ENCODE assay signal across 8 mouse cellular contexts in genomic region chr4:120952163-120952562, GRCm38 (mm10). TPM values are rescaled to one million over a fixed set of nuclear protein-coding genes. Genes with fewer than 3 reads are reported as not detected.
DNase-seq lines count a peak whose midpoint lies in the region; ATAC-seq and TF ChIP-seq lines count a peak whose summit lies in the region.

No protein-coding gene starts in this region.

- peaks cover under 1% of the 10 kb centered on the region; the same call in 1 of the 2 replicates for H3K36me3 ChIP-seq in spleen, adult 2 months (ENCODE audit: control insufficient read depth, insufficient read depth, low read length)
- peaks cover 4% of the 10 kb centered on the region; the same call in 1 of the 2 replicates for H3K36me3 ChIP-seq in embryonic facial prominence, embryonic 12.5 days
- peaks cover under 1% of the 10 kb centered on the region; the same call in 1 of the 2 replicates for H3K36me3 ChIP-seq in hindbrain, embryonic 14.5 days (replicated peaks; ENCODE audit: control insufficient read depth, insufficient read depth)

- TF ChIP-seq POLR2A in spleen, adult 2 months (IDR thresholded peaks at IDR 0.05; ENCODE audit: low read depth, low read length), result no peak

- H3K4me2 ChIP-seq in embryonic facial prominence, embryonic 12.5 days (replicated peaks), result peak overlapping the region; percentile 68
- H3K4me2 ChIP-seq in hindbrain, embryonic 14.5 days (replicated peaks), result peak overlapping the region; percentile 84

- intact Hi-C loops in left cerebral cortex, postnatal 14 days (cut with DNase I), result no loop called here

- no peak for ATAC-seq in embryonic facial prominence, embryonic 12.5 days (ENCODE audit: insufficient number of reproducible peaks, insufficient read depth, low FRiP score, low TSS enrichment)
- no peak for ATAC-seq in hindbrain, embryonic 14.5 days (ENCODE audit: low FRiP score)
- ATAC-seq in megakaryocyte, adult 5-6 weeks (ENCODE audit: poor library complexity, severe bottlenecking), result peak; percentile 39

- H3K9me3 ChIP-seq in embryonic facial prominence, embryonic 12.5 days, result no peaks in the 10 kb centered on the region
- no peaks in the 10 kb centered on the region for H3K9me3 ChIP-seq in hindbrain, embryonic 14.5 days (ENCODE audit: control insufficient read depth, low read length)

- peaks cover 13% of the 10 kb centered on the region for H3K4me1 ChIP-seq in spleen, adult 2 months (ENCODE audit: control insufficient read depth, insufficient read depth, insufficient read length)
- H3K4me1 ChIP-seq in embryonic facial prominence, embryonic 12.5 days, result 0 out of 2 replicates have a peak, but pooled peaks cover 8% of the 10 kb centered on the region
- H3K4me1 ChIP-seq in hindbrain, embryonic 14.5 days (replicated peaks; ENCODE audit: control insufficient read depth, insufficient read depth, low read length), result peaks cover 12% of the 10 kb centered on the region; the same call in 1 of the 2 replicates

- TF ChIP-seq CTCF in spleen, adult 2 months (IDR thresholded peaks at IDR 0.05; ENCODE audit: extremely low read depth, insufficient read depth, insufficient read length, insufficient replicate concordance), result no peak

- peak overlapping the region; percentile 98 for H3K27ac ChIP-seq in spleen, adult 2 months (ENCODE audit: insufficient read depth, low read length)
- H3K27ac ChIP-seq in embryonic facial prominence, embryonic 12.5 days, result peak overlapping the region; percentile 87; the same call in 1 of the 2 replicates
- H3K27ac ChIP-seq in hindbrain, embryonic 14.5 days, result peak overlapping the region; percentile 73

- H3K4me3 ChIP-seq in spleen, adult 2 months (ENCODE audit: extremely low read depth, insufficient read depth, insufficient read length), result peak overlapping the region; percentile 79; the same call in 1 of the 2 replicates
- peak overlapping the region; percentile 87 for H3K4me3 ChIP-seq in embryonic facial prominence, embryonic 12.5 days
- peak overlapping the region; percentile 74 for H3K4me3 ChIP-seq in hindbrain, embryonic 14.5 days (replicated peaks; ENCODE audit: low read length)

- H3K27me3 ChIP-seq in spleen, adult 2 months (ENCODE audit: control insufficient read depth, insufficient read depth, low read length), result no peaks in the 10 kb centered on the region
- H3K27me3 ChIP-seq in embryonic facial prominence, embryonic 12.5 days, result no peaks in the 10 kb centered on the region
- no peaks in the 10 kb centered on the region for H3K27me3 ChIP-seq in hindbrain, embryonic 14.5 days (ENCODE audit: control insufficient read depth, insufficient read depth, low read length)

- no peak overlapping the region for H3K9ac ChIP-seq in embryonic facial prominence, embryonic 12.5 days
- peak overlapping the region; percentile 69 for H3K9ac ChIP-seq in hindbrain, embryonic 14.5 days

- DNase-seq in spleen, adult 2 months (ENCODE audit: low read depth in 1 of 2, low spot score in 2 of 2), result no peak
- DNase-seq in spleen, adult 12 weeks (ENCODE audit: low spot score), result no peak
- peak; percentile 24 for DNase-seq in hindbrain, embryonic 14.5 days (ENCODE audit: low spot score)
- no peak for DNase-seq in ovary, postnatal 10 days (ENCODE audit: low spot score)
- DNase-seq in left cerebral cortex, postnatal 14 days (ENCODE audit: low spot score in 2 of 2), result no peak
- DNase-seq in right cerebral cortex, postnatal 10 days (ENCODE audit: low spot score in 2 of 2), result no peak

- 12% methylated on average over 6 of the region's 6 CpGs for WGBS in spleen, adult 2 months
- WGBS in embryonic facial prominence, embryonic 12.5 days, result 44% methylated on average over 6 of the region's 6 CpGs
- 42% methylated on average over 6 of the region's 6 CpGs for WGBS in hindbrain, embryonic 14.5 days

RNA-seq across cellular contexts. Expression of gene Zfp69, which starts 0.7 kb away (rescaled TPM):
- polyA plus RNA-seq in spleen, adult 2 months (2012; rRNA removed), result 2.3 and 3.3 TPM in 2 replicates
- 11.2 and 11.8 TPM in 2 replicates for polyA plus RNA-seq in embryonic facial prominence, embryonic 12.5 days (2016; fragmentation: Nextera tagmentation; extraction: Ambion mirVana)
- polyA plus RNA-seq in hindbrain, embryonic 14.5 days (2014; fragmentation: Nextera tagmentation; extraction: Ambion mirVana), result 5.4 and 6.0 TPM in 2 replicates
- total RNA-seq in megakaryocyte, adult 5-6 weeks (2015), result 1.0 and 2.3 TPM in 2 replicates
- total RNA-seq in megakaryocyte, adult 5-6 weeks (2017), result 0.85 and 0.92 TPM in 2 replicates
- 1 to 10 TPM; 1.8 TPM for total RNA-seq in left cerebral cortex, postnatal 14 days (2021)

RNA-seq across cellular contexts. Expression of gene Exo5, which starts 27.3 kb away (rescaled TPM):
- 4.1 and 4.5 TPM in 2 replicates for polyA plus RNA-seq in spleen, adult 2 months (2012; rRNA removed)
- 31.1 and 33.1 TPM in 2 replicates for polyA plus RNA-seq in embryonic facial prominence, embryonic 12.5 days (2016; fragmentation: Nextera tagmentation; extraction: Ambion mirVana)
- 23.2 and 29.6 TPM in 2 replicates for polyA plus RNA-seq in hindbrain, embryonic 14.5 days (2014; fragmentation: Nextera tagmentation; extraction: Ambion mirVana)
- total RNA-seq in megakaryocyte, adult 5-6 weeks (2015), result 8.4 and 13.8 TPM in 2 replicates
- 13.4 and 20.3 TPM in 2 replicates for total RNA-seq in megakaryocyte, adult 5-6 weeks (2017)
- total RNA-seq in left cerebral cortex, postnatal 14 days (2021), result 10 to 100 TPM in 1 of 2 experiments, 1 to 10 TPM in 1; 9.3 to 11.6 TPM
